Mouse (Mus musculus): ENCODE results near the gene Snx29. TPM values are rescaled to one million over a fixed set of nuclear protein-coding genes. Genes with fewer than 3 reads are reported as not detected.

Gene Snx29
- 1.8 and 1.9 TPM in 2 replicates for polyA plus RNA-seq (2012; rRNA removed)
- polyA plus RNA-seq (2014; fragmentation: Nextera tagmentation; extraction: Ambion mirVana): 1.9 and 2.4 TPM in 2 replicates

GRCm38 (mm10) chr16:11322409-11323323 is at the start of gene Snx29:
Gene Snx29, plus strand, starts transcription at chr16:11322908.
- H3K4me2 ChIP-seq (ENCODE audit: low read depth): peak within 1 kb of the TSS; percentile 99
- H3K9ac ChIP-seq (replicated peaks): peak within 1 kb of the TSS; percentile 90
- H3K4me3 ChIP-seq (ENCODE audit: insufficient read depth in 1 of 2, low read depth in 2 of 2, low read length in 2 of 2): peak within 1 kb of the TSS; percentile 90 to 95
- ATAC-seq (ENCODE audit: insufficient read depth) (peak; percentile 94), DNase-seq (ENCODE audit: low read depth in 3 of 3, low spot score in 3 of 3) (peak; percentile 86 to 88 (median 86))
- peaks cover 6 to 9% of the 10 kb centered on the region in 2 experiments for H3K4me1 ChIP-seq (replicated peaks; ENCODE audit: control insufficient read depth in 2 of 2, insufficient read depth in 2 of 2, low read length in 1 of 2)
- peak within 1 kb of the TSS; percentile 72 for H3K27ac ChIP-seq
- WGBS (ENCODE audit: insufficient replicate concordance): 5% methylated on average over 61 of the region's 61 CpGs
- H3K36me3 ChIP-seq (replicated peaks; ENCODE audit: control insufficient read depth, insufficient read depth, low read depth): no peaks in the 10 kb centered on the region
- no peaks in the 10 kb centered on the region for H3K27me3 ChIP-seq (ENCODE audit: control insufficient read depth, insufficient read depth, low read length)
- TF ChIP-seq EP300 (IDR thresholded peaks at IDR 0.05; ENCODE audit: low read depth) (no peak), CTCF (IDR thresholded peaks at IDR 0.05; ENCODE audit: low read depth) (no peak)
- H3K9me3 ChIP-seq (ENCODE audit: control insufficient read depth, low read length): no peaks in the 10 kb centered on the region

DNA sequence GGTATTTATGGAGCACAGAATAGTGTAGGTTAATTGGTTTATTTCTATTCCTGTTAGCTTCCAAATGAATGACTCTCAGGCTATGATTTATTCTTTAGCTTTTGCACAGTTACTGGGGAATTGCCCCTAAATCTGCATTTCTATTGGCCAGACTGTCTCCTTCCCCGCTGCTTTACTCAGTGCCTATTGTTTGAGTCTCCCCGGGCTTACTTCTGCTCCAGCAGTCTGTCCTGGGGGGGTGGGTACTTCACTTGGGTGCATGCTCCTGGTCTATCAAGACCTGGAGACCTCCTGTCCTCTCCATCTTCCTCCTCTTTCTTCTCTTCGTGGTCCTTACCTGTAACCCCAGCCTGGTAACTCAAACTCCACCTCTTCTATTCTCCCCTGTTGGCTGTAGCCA is 45.8 kb upstream of the Snx29 start:
- Histone ChIP-seq H3K27ac (no peak overlapping the region), H3K4me1 (replicated peaks; ENCODE audit: control insufficient read depth in 2 of 2, insufficient read depth in 2 of 2, low read length in 1 of 2) (no peaks in the 10 kb centered on the region; a peak in 1 of 4 replicates), H3K27me3 (ENCODE audit: control insufficient read depth, insufficient read depth, low read length) (no peaks in the 10 kb centered on the region), H3K4me2 (ENCODE audit: low read depth) (no peak overlapping the region), H3K9ac (replicated peaks) (no peak overlapping the region), H3K9me3 (ENCODE audit: control insufficient read depth, low read length) (no peaks in the 10 kb centered on the region), H3K36me3 (replicated peaks; ENCODE audit: control insufficient read depth, insufficient read depth, low read depth) (no peaks in the 10 kb centered on the region), H3K4me3 (ENCODE audit: insufficient read depth in 1 of 2, low read depth in 2 of 2, low read length in 2 of 2) (no peak overlapping the region)
- no peak for TF ChIP-seq EP300 (IDR thresholded peaks at IDR 0.05; ENCODE audit: low read depth)
- no peak for TF ChIP-seq CTCF (IDR thresholded peaks at IDR 0.05; ENCODE audit: low read depth)
- ATAC-seq (ENCODE audit: insufficient read depth) (no peak), DNase-seq (ENCODE audit: low read depth in 3 of 3, low spot score in 3 of 3) (no peak)
- WGBS (ENCODE audit: insufficient replicate concordance): 44% methylated on average over 3 of the region's 3 CpGs

DNA sequence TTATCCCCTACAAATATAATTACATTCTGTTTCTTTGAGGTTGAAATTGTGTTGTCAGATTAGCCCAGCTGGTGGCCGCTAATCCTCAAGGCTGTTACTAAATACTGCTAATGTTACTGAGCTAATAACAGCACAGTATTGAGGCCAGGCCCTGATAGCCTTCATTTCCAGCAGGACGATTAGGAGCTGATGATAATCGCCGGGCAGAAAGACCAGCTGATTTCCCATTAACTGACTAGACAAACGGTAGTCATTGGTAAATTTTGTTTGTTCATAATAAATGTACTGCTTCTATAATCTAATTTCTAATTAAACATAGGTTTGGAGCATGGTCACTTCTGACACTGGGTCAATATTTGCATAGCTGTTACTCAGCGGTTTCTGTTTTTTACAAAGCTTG is 43.9 kb upstream of the Snx29 start:
- ATAC-seq (ENCODE audit: insufficient read depth): no peak
- Histone ChIP-seq H3K4me2 (ENCODE audit: low read depth) (no peak overlapping the region), H3K4me3 (ENCODE audit: insufficient read depth in 1 of 2, low read depth in 2 of 2, low read length in 2 of 2) (no peak overlapping the region), H3K9ac (replicated peaks) (no peak overlapping the region), H3K27me3 (ENCODE audit: control insufficient read depth, insufficient read depth, low read length) (no peaks in the 10 kb centered on the region), H3K36me3 (replicated peaks; ENCODE audit: control insufficient read depth, insufficient read depth, low read depth) (no peaks in the 10 kb centered on the region), H3K9me3 (ENCODE audit: control insufficient read depth, low read length) (no peaks in the 10 kb centered on the region), H3K4me1 (replicated peaks; ENCODE audit: control insufficient read depth in 2 of 2, insufficient read depth in 2 of 2, low read length in 1 of 2) (no peaks in the 10 kb centered on the region; a peak in 1 of 4 replicates), H3K27ac (no peak overlapping the region)
- DNase-seq (ENCODE audit: low read depth in 3 of 3, low spot score in 3 of 3): no peak
- 45% methylated on average over 6 of the region's 6 CpGs for WGBS (ENCODE audit: insufficient replicate concordance)
- TF ChIP-seq EP300 (IDR thresholded peaks at IDR 0.05; ENCODE audit: low read depth) (no peak), CTCF (IDR thresholded peaks at IDR 0.05; ENCODE audit: low read depth) (no peak)

- H3K4me2 ChIP-seq (ENCODE audit: low read depth): no peak overlapping the region
- H3K27ac ChIP-seq: no peak overlapping the region
- ATAC-seq (ENCODE audit: insufficient read depth): no peak
- no peaks in the 10 kb centered on the region for H3K36me3 ChIP-seq (replicated peaks; ENCODE audit: control insufficient read depth, insufficient read depth, low read depth)
- no peak overlapping the region for H3K4me3 ChIP-seq (ENCODE audit: insufficient read depth in 1 of 2, low read depth in 2 of 2, low read length in 2 of 2)
- 63% methylated on average over 5 of the region's 5 CpGs for WGBS (ENCODE audit: insufficient replicate concordance)
- DNase-seq (ENCODE audit: low read depth in 3 of 3, low spot score in 3 of 3): no peak
- no peaks in the 10 kb centered on the region for H3K9me3 ChIP-seq (ENCODE audit: control insufficient read depth, low read length)
- peaks cover 3 to 8% of the 10 kb centered on the region in 2 experiments for H3K4me1 ChIP-seq (replicated peaks; ENCODE audit: control insufficient read depth in 2 of 2, insufficient read depth in 2 of 2, low read length in 1 of 2)
- H3K9ac ChIP-seq (replicated peaks): no peak overlapping the region
- H3K27me3 ChIP-seq (ENCODE audit: control insufficient read depth, insufficient read depth, low read length): no peaks in the 10 kb centered on the region
- TF ChIP-seq CTCF (IDR thresholded peaks at IDR 0.05; ENCODE audit: low read depth) (no peak), EP300 (IDR thresholded peaks at IDR 0.05; ENCODE audit: low read depth) (no peak)
Observed at GRCm38 (mm10) chr16:11282655-11283232, 40.0 kb upstream of the Snx29 start.

DNA sequence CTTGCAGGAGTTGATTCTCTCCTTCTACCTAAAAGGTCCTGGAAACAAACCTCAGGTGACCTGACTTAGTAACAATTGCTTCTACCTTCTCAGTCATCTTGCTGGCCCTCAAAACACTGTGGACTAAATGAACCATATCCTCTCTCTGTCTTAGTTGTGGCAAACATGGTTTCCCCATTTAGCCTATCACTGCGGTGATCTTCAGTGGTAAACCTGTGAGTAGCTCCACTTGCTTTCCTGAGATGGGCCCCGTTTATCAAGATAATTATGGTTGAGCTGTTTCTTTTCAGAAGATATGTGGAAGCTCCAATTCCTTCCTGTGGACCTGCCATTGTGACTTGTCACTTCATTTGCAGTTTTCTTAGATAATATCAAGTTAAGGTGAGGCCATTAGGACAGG is 37.8 kb upstream of the Snx29 start:
- 37% methylated on average over 2 of the region's 2 CpGs for WGBS (ENCODE audit: insufficient replicate concordance)
- Histone ChIP-seq H3K9ac (replicated peaks) (no peak overlapping the region), H3K27me3 (ENCODE audit: control insufficient read depth, insufficient read depth, low read length) (no peaks in the 10 kb centered on the region), H3K36me3 (replicated peaks; ENCODE audit: control insufficient read depth, insufficient read depth, low read depth) (no peaks in the 10 kb centered on the region), H3K4me3 (ENCODE audit: insufficient read depth in 1 of 2, low read depth in 2 of 2, low read length in 2 of 2) (no peak overlapping the region), H3K4me2 (ENCODE audit: low read depth) (no peak overlapping the region), H3K9me3 (ENCODE audit: control insufficient read depth, low read length) (no peaks in the 10 kb centered on the region), H3K27ac (no peak overlapping the region), H3K4me1 (replicated peaks; ENCODE audit: control insufficient read depth in 2 of 2, insufficient read depth in 2 of 2, low read length in 1 of 2) (peaks cover 3 to 8% of the 10 kb centered on the region in 2 experiments)
- TF ChIP-seq EP300 (IDR thresholded peaks at IDR 0.05; ENCODE audit: low read depth): no peak
- no peak for TF ChIP-seq CTCF (IDR thresholded peaks at IDR 0.05; ENCODE audit: low read depth)
- no peak for ATAC-seq (ENCODE audit: insufficient read depth)
- no peak for DNase-seq (ENCODE audit: low read depth in 3 of 3, low spot score in 3 of 3)

Measured in liver, embryonic 14.5 days (tissue).